Mouse (Mus musculus): ENCODE data around the gene Ubr1.
"Not testable (repeated sequence)": the region's sequence is repeated elsewhere in the genome, so short reads cannot be mapped to it uniquely, and the experiment has no call there.

The Ubr1 gene

GRCm38 (mm10) chr2:120976308-120976707 is 5.8 kb upstream of the Ubr1 start:
- DNase-seq (ENCODE audit: low read depth, low spot score): peak; percentile 30

GRCm38 (mm10) chr2:120972964-120973363 is 2.4 kb upstream of the Ubr1 start:
- peak; percentile 86 for DNase-seq (ENCODE audit: low read depth, low spot score)

- not testable (repeated sequence) for DNase-seq (ENCODE audit: low read depth, low spot score)
Observed at GRCm38 (mm10) chr2:120972257-120972656, 1.7 kb upstream of the Ubr1 start.

GRCm38 (mm10) chr2:120971766-120972165 is 1.3 kb upstream of the Ubr1 start:
- no peak for DNase-seq (ENCODE audit: low read depth, low spot score)

GRCm38 (mm10) chr2:120970045-120970539 is 423 bp downstream of the Ubr1 start:
- DNase-seq (ENCODE audit: low read depth, low spot score): no peak

- DNase-seq (ENCODE audit: low read depth, low spot score): no peak
Observed at GRCm38 (mm10) chr2:120965486-120965885, 5.0 kb downstream of the Ubr1 start.

- DNase-seq (ENCODE audit: low read depth, low spot score): no peak
Observed at GRCm38 (mm10) chr2:120963110-120963509, 7.4 kb downstream of the Ubr1 start.

- DNase-seq (ENCODE audit: low read depth, low spot score): no peak
Observed at GRCm38 (mm10) chr2:120960261-120960660, 10.3 kb downstream of the Ubr1 start.

GRCm38 (mm10) chr2:120959827-120960226 is 10.7 kb downstream of the Ubr1 start:
- DNase-seq (ENCODE audit: low read depth, low spot score): no peak

- DNase-seq (ENCODE audit: low read depth, low spot score): no peak
Observed at GRCm38 (mm10) chr2:120959363-120959762, 11.2 kb downstream of the Ubr1 start.

- DNase-seq (ENCODE audit: low read depth, low spot score): no peak
Observed at GRCm38 (mm10) chr2:120952176-120952938, 18.2 kb downstream of the Ubr1 start.

GRCm38 (mm10) chr2:120951208-120951607 is 19.3 kb downstream of the Ubr1 start:
- no peak for DNase-seq (ENCODE audit: low read depth, low spot score)

GRCm38 (mm10) chr2:120933038-120933437 is 37.5 kb downstream of the Ubr1 start:
- no peak for DNase-seq (ENCODE audit: low read depth, low spot score)

GRCm38 (mm10) chr2:120909556-120909955 is 61.0 kb downstream of the Ubr1 start:
- no peak for DNase-seq (ENCODE audit: low read depth, low spot score)

- no peak for DNase-seq (ENCODE audit: low read depth, low spot score)
Observed at GRCm38 (mm10) chr2:120896361-120896760, 74.2 kb downstream of the Ubr1 start.

- DNase-seq (ENCODE audit: low read depth, low spot score): no peak
Observed at GRCm38 (mm10) chr2:120887601-120888000, 82.9 kb downstream of the Ubr1 start.

- no peak for DNase-seq (ENCODE audit: low read depth, low spot score)
Observed at GRCm38 (mm10) chr2:120873192-120873591, 97.3 kb downstream of the Ubr1 start.

GRCm38 (mm10) chr2:120871447-120872336 is 98.8 kb downstream of the Ubr1 start:
- DNase-seq (ENCODE audit: low read depth, low spot score): no peak

GRCm38 (mm10) chr2:120867336-120867735 is 103.2 kb downstream of the Ubr1 start:
- DNase-seq (ENCODE audit: low read depth, low spot score): no peak

- no peak for DNase-seq (ENCODE audit: low read depth, low spot score)
Observed at GRCm38 (mm10) chr2:120866561-120866960, 104.0 kb downstream of the Ubr1 start.

GRCm38 (mm10) chr2:120863389-120863788 is 107.1 kb downstream of the Ubr1 start:
- DNase-seq (ENCODE audit: low read depth, low spot score): no peak

GRCm38 (mm10) chr2:120860699-120861098 is 109.8 kb downstream of the Ubr1 start:
- no peak for DNase-seq (ENCODE audit: low read depth, low spot score)
